Mouse (Mus musculus): ENCODE measurements at regions not wholly inside any gene's neighbourhood (a gene's known extent, or its start where the extent isn't known, plus 50 kb on each side); places are given as distances from the start of the nearest gene placed in this dataset.

DNA sequence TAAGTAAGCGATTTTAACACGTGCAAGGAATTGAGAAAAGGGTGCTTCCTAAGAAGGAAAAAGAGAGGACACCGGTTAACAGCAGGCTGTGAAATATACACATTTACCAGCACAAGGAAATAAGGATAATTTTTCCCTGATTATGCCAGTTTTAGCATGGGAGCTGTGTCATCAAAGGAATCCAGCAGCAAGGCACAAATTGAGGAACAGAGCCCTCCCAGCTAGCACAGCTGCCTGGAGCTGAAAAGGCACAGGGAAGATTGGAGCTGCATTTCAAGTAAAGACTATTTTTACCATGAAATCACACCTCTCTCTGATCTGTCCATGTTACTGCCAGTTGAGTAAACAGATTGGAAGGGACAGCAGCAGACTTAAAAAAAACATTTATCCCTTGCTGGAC lies 558.7 kb downstream of the Sqor start:
- no peaks in the 10 kb centered on the region for H3K27me3 ChIP-seq (ENCODE audit: control insufficient read depth, insufficient read depth, low read length)
- DNase-seq, result no peak
- TF ChIP-seq CTCF (IDR thresholded peaks at IDR 0.05; ENCODE audit: borderline replicate concordance, control insufficient read depth, extremely low read depth, insufficient read depth, low read length, poor library complexity) (no peak), POLR2A (IDR thresholded peaks at IDR 0.05; ENCODE audit: control insufficient read depth, extremely low read depth, insufficient read depth, low read length, poor library complexity) (no peak)
- H3K27ac ChIP-seq (ENCODE audit: control insufficient read depth, insufficient read depth, low read length), result no peak overlapping the region
- 91% methylated on average over 3 of the region's 3 CpGs for WGBS
- no peaks in the 10 kb centered on the region for H3K36me3 ChIP-seq (ENCODE audit: control insufficient read depth, insufficient read depth, low read length)
- H3K4me1 ChIP-seq (replicated peaks; ENCODE audit: control insufficient read depth, insufficient read depth, low read length), result no peaks in the 10 kb centered on the region
- H3K4me3 ChIP-seq (ENCODE audit: control insufficient read depth, insufficient read depth, low read length), result no peak overlapping the region

GRCm38 (mm10) chr2:123324896-123325295 lies 559.9 kb downstream of the Sqor start:
- Histone ChIP-seq H3K4me1 (replicated peaks; ENCODE audit: control insufficient read depth, insufficient read depth, low read length) (no peaks in the 10 kb centered on the region), H3K4me3 (ENCODE audit: control insufficient read depth, insufficient read depth, low read length) (no peak overlapping the region), H3K27ac (ENCODE audit: control insufficient read depth, insufficient read depth, low read length) (no peak overlapping the region), H3K27me3 (ENCODE audit: control insufficient read depth, insufficient read depth, low read length) (no peaks in the 10 kb centered on the region), H3K36me3 (ENCODE audit: control insufficient read depth, insufficient read depth, low read length) (no peaks in the 10 kb centered on the region)
- TF ChIP-seq POLR2A (IDR thresholded peaks at IDR 0.05; ENCODE audit: control insufficient read depth, extremely low read depth, insufficient read depth, low read length, poor library complexity) (no peak), CTCF (IDR thresholded peaks at IDR 0.05; ENCODE audit: borderline replicate concordance, control insufficient read depth, extremely low read depth, insufficient read depth, low read length, poor library complexity) (no peak)
- WGBS, result 52% methylated on average over 2 of the region's 2 CpGs
- DNase-seq, result no peak

DNA sequence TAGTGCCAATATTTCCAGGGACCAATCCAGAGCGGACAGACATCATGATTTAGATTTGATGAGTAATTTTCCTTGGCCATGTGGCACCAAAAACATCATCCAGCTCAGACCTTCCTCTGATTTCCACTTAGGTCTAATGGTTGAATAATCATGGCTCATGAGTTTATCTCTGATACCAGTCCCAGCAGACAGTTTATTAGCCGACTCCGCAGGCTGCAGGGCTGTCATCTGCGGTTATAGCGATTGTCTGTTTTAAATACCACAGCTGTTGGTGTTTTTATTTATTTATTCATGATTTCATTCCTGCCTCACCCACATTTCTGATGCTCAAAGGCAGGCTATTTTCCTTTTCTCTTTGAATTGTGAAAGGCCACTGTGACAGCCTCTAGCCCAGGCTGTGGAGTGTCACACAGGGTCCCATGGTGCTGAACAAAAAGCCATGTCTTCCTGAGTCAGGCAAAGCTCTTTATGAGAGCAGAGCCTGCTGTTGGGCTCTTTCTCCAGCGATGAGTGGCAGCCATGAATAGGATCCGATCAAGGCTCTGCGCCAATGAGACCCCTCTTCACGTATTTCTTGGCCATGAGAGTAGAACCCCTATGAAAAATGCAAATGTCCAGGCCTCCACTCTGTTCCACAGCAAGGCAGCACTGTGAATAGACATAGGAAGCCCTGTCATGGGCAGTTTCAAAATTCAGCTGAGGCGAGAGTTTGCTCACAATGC lies 584.7 kb downstream of the Sqor start:
- WGBS, result 95% methylated on average over 10 of the region's 10 CpGs

DNA sequence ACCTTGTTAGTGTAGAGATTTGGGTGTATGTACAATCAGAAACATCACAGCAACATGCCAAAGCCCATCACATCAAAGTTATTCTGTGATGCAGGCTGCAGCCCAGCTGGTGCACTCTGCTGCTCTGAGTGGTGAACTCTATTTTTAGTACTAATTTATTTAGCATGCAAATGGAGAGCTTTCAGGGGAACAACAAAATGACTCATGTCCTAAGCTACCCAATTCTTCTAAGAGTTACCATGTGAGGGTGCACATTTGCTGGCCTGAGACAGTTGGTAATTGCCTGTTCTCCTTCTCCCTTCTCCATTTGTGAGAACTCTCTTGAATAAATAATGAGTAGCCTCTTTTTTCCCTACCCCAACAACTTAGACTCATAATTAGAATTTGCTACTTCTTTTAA lies 599.2 kb downstream of the Sqor start:
- no peaks in the 10 kb centered on the region for H3K4me1 ChIP-seq (replicated peaks; ENCODE audit: control insufficient read depth, insufficient read depth, low read length)
- DNase-seq, result no peak
- no peak overlapping the region for H3K4me3 ChIP-seq (ENCODE audit: control insufficient read depth, insufficient read depth, low read length)
- H3K27me3 ChIP-seq (ENCODE audit: control insufficient read depth, insufficient read depth, low read length), result no peaks in the 10 kb centered on the region
- no peak overlapping the region for H3K27ac ChIP-seq (ENCODE audit: control insufficient read depth, insufficient read depth, low read length)
- TF ChIP-seq POLR2A (IDR thresholded peaks at IDR 0.05; ENCODE audit: control insufficient read depth, extremely low read depth, insufficient read depth, low read length, poor library complexity) (no peak), CTCF (IDR thresholded peaks at IDR 0.05; ENCODE audit: borderline replicate concordance, control insufficient read depth, extremely low read depth, insufficient read depth, low read length, poor library complexity) (no peak)
- H3K36me3 ChIP-seq (ENCODE audit: control insufficient read depth, insufficient read depth, low read length), result no peaks in the 10 kb centered on the region

More for the DNA sequence above, 584.7 kb downstream of the Sqor start:
- Histone ChIP-seq H3K4me1 (replicated peaks; ENCODE audit: control insufficient read depth, insufficient read depth, low read length) (no peaks in the 10 kb centered on the region), H3K36me3 (ENCODE audit: control insufficient read depth, insufficient read depth, low read length) (no peaks in the 10 kb centered on the region), H3K4me3 (ENCODE audit: control insufficient read depth, insufficient read depth, low read length) (no peak overlapping the region), H3K27me3 (ENCODE audit: control insufficient read depth, insufficient read depth, low read length) (no peaks in the 10 kb centered on the region), H3K27ac (ENCODE audit: control insufficient read depth, insufficient read depth, low read length) (no peak overlapping the region)
- TF ChIP-seq POLR2A (IDR thresholded peaks at IDR 0.05; ENCODE audit: control insufficient read depth, extremely low read depth, insufficient read depth, low read length, poor library complexity) (no peak), CTCF (IDR thresholded peaks at IDR 0.05; ENCODE audit: borderline replicate concordance, control insufficient read depth, extremely low read depth, insufficient read depth, low read length, poor library complexity) (no peak)
- no peak for DNase-seq

DNA sequence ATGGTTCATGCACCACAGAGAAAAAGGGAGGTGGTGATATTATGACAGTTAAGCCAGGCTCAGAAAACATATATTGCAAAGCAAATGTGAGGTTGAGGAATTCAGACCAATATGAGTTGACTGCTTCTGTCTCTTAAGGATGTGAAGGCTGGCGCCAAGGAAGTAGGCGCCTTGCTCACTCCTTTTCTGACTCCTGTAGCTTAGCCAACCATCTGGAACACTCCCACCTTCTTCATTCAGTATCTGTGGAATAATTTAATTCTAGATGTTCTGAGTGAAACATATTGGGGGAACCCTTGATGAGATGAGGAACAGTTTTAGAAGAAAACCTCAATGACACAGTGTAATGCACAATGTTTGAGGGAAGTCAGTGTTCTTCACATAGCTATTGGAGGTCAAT lies 601.5 kb downstream of the Sqor start:
- DNase-seq, result no peak
- Histone ChIP-seq H3K4me1 (replicated peaks; ENCODE audit: control insufficient read depth, insufficient read depth, low read length) (no peaks in the 10 kb centered on the region), H3K36me3 (ENCODE audit: control insufficient read depth, insufficient read depth, low read length) (no peaks in the 10 kb centered on the region), H3K27ac (ENCODE audit: control insufficient read depth, insufficient read depth, low read length) (no peak overlapping the region), H3K4me3 (ENCODE audit: control insufficient read depth, insufficient read depth, low read length) (no peak overlapping the region), H3K27me3 (ENCODE audit: control insufficient read depth, insufficient read depth, low read length) (no peaks in the 10 kb centered on the region)
- 92% methylated on average over 2 of the region's 2 CpGs for WGBS
- TF ChIP-seq CTCF (IDR thresholded peaks at IDR 0.05; ENCODE audit: borderline replicate concordance, control insufficient read depth, extremely low read depth, insufficient read depth, low read length, poor library complexity), result no peak
- no peak for TF ChIP-seq POLR2A (IDR thresholded peaks at IDR 0.05; ENCODE audit: control insufficient read depth, extremely low read depth, insufficient read depth, low read length, poor library complexity)

GRCm38 (mm10) chr2:123385622-123386418 lies 620.8 kb downstream of the Sqor start:
- Histone ChIP-seq H3K27me3 (ENCODE audit: control insufficient read depth, insufficient read depth, low read length) (no peaks in the 10 kb centered on the region), H3K4me1 (replicated peaks; ENCODE audit: control insufficient read depth, insufficient read depth, low read length) (no peaks in the 10 kb centered on the region), H3K4me3 (ENCODE audit: control insufficient read depth, insufficient read depth, low read length) (no peak overlapping the region), H3K27ac (ENCODE audit: control insufficient read depth, insufficient read depth, low read length) (no peak overlapping the region), H3K36me3 (ENCODE audit: control insufficient read depth, insufficient read depth, low read length) (no peaks in the 10 kb centered on the region)
- TF ChIP-seq POLR2A (IDR thresholded peaks at IDR 0.05; ENCODE audit: control insufficient read depth, extremely low read depth, insufficient read depth, low read length, poor library complexity) (no peak), CTCF (IDR thresholded peaks at IDR 0.05; ENCODE audit: borderline replicate concordance, control insufficient read depth, extremely low read depth, insufficient read depth, low read length, poor library complexity) (no peak)
- no peak for DNase-seq
- WGBS, result 75% methylated on average over 6 of the region's 6 CpGs
